Mouse (Mus musculus) induced T-regulatory cell, adult 2 months (primary cell): Measurements from ENCODE around the gene Slc25a31.
A peak's percentile ranks its signal among the peaks of the same experiment; 100 is the strongest.

Experiments used
- DNase-seq: peaks from one replicate; pipeline ENCODE4 v3.0.0-alpha.2; 2012; ENCODE audit warnings: low read depth

Gene Slc25a31

DNA sequence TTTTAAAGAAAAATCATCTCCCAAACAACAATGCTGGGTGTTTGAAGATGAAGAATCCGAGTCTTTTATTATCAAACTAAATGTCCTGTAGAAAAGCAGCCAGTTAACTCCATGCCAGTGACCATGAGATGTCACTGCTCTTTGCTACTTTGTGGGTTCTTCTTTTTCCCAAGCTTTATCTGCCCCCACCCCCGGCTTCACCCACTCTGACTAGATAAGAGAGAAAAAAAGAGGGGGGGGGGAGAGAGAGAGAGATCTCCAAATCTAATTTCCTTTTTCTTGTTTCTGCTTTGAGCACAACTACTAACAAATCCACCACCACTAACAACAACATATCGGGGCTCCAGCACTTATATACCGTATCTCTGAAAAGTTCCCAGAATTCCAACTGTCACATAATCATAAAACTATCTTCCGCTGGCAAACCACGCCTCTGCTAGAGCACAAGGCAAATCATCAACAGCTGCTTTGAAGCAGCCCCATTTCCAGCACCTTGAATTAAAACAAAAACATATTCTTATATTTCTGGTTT lies 29.8 kb downstream of the Slc25a31 start:
- DNase-seq: no peak

DNA sequence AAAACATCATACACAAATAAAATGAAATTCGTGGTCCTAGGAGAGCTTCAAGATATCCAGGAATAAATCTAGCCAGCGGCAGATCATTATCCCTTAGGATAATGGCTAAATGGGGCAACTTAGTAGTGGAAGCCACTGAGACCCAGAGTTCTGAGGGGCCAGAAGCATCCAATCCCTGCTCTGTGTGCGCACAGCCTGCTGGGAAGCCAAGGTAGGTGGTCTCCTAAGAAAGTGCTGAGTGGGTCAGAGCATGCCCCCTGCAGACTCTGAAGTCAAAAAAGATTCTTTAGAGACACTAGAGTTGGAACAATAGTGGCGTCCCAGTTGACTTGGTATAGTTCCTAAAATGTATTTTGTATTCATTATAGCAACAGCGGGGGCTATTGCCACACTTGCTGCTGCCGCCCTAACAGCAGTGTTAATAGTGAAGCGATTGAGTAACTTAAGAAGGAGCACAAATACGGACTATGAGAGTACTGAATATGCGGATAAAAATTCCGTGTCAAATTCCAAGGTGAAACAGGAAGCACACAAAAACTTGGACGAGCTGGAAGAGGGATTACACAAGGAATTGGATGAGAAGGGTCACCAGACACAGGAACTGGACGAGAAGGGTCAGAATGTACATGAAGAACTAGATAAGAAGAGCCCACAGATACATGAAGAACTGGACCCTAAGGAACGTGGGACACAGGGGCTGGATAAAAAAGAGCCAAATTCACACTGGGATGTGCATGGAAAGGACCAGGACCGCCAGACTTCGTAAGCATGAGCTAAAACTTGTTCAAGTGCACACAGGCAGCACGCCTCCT lies 35.6 kb downstream of the Slc25a31 start, which contains the start of gene Hspa4l:
Gene Hspa4l (plus strand): TSS at position 472 of the 812 bp plus-strand sequence.
- no peak for DNase-seq

DNA sequence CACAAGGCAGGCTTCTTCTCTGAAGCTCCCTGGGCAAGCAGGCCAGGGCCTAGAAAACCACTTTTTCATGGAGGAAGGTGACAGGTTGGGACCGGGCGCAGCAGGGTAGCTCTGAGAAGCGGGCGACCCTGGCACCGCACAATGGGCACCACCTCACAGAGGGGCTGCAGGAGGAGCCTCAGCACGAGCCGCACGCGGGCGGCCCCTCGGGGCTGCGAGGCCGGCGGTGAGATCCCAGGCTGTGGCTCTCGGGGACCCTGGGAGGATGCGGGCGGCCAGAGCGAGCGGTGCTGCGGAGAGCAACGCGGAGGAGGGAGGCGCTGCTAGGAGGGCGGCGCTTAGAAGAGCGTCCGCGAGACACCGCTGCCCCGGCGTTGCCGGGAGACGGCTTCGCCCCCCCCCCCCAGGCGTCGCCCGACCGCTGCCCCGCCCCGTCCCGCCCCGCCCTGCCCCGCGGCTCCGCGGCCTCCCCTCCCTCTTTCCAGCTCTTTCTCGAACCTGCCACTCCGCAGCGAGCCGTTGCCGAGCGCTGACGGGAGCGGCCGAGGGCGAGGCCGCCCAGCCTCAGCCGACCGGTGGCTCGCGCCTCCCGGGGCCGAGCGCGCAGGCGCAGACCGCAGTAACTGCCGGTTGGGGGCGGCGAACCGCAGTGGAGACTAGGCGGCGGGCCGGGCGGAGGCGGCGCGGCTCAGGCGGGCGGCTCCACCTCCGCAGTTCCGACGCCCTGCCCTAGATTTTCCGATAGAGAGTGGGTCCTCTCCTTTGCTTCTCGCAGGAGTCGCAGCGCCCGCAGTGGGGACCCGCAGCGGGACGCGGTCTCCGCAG lies 36.4 kb downstream of the Slc25a31 start:
- peak; percentile 93 for DNase-seq

DNA sequence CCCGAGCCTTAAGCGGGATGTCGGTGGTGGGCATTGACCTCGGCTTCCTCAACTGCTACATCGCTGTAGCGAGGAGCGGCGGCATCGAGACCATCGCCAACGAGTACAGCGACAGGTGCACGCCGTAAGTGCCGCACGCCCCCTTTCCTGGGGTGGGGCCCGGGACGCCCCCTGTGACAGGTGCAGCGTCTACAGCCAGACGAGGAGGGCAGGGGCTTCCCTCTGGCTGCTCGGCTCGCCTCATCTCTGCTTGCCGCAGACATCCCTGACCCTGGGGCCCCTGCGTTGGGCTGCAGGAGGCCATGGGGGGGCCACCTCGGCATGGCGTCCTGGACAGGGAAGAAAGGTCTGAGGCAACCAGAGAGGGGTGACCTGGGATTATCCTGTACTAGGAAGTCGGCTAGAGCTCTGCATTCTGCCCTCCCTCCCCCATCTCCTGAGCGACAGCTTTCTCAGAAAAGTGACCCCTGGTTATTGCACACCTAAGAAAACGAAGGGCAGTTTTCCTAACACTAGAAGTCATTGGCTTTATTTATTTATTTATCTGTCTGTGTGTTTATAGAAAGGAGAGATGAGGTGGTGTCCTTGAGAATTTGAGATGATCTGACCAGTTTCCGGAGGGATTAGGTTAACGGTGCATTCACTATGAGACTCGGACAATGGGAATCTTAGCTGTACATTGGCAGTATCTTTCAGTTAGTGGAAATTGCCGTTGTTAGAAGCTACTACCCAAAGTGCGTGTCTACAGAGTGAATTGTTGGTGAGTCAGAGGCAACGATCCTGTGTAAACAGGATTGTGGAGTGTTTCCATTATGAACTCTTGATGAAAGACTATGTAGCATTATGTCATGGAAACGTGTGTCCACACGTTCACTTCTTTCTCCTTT lies 37.2 kb downstream of the Slc25a31 start:
- DNase-seq: peak; percentile 66

DNA sequence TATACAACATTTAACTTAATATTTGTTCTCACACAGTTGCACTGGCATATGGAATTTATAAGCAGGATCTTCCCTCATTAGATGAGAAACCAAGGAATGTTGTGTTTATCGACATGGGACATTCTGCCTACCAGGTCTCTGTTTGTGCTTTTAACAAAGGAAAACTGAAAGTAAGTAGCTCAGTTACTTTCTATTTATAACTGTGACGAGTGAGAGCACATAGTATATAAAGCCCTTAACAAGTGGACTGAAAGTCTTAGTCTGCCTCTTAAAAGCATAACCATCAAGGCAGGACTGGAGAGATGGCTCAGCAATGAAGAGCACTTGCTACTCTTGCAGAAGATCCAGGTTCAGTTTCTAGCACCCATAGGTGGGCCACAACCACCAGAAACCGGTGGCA lies 52.1 kb downstream of the Slc25a31 start:
- peak; percentile 50 for DNase-seq

DNA sequence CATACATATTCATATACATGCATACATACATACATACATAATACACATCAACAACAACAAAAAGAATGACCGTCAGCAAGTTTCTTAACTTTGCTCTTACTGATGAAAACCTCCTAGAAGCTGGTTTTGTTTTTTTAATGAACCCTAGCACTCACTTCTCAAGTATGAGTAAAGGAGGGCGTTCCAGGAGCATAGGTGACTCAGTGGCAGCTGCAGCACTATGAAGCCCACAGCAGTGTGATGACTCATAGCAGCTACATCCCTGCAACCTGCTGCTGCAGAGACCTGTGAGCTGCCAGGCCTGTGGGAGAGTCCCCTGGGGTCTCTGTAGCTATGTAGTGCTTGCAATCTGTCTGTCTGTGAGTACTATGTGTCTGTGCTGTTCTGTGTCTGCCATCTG lies 52.7 kb downstream of the Slc25a31 start:
- DNase-seq: peak; percentile 25
